Mouse (Mus musculus): ENCODE results near the gene Dnajc28. TPM values are rescaled to one million over a fixed set of nuclear protein-coding genes. Genes with fewer than 3 reads are reported as not detected.

The Dnajc28 gene
- polyA plus RNA-seq, 1 experiment from 2014 or later: 2.9 TPM

DNA sequence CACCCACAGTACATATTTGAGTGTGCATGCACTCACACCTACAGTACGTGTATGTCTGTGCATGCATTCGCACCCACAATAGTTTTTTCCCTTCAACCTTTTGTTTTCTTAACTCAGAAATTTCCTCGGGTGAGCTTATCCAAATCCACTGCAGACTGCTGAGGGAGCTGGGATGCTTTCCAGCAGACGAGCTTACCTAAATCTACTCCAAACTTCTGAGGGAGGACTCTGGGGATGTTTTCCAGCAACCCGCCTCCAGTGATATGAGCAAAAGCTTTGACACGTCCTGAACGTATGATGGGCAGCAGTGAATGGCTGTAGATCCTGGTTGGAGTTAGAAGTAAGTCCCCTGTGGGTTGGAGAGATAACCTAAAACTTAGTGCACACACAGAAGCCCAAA is 9.0 kb upstream of the Dnajc28 start:
- no peaks in the 10 kb centered on the region for H3K9me3 ChIP-seq
- no peak for DNase-seq (ENCODE audit: low spot score)
- 86% methylated on average over 7 of the region's 7 CpGs for WGBS
- H3K27ac ChIP-seq: no peak overlapping the region
- H3K27me3 ChIP-seq (ENCODE audit: insufficient read depth, poor library complexity, severe bottlenecking): no peaks in the 10 kb centered on the region
- peaks cover 94% of the 10 kb centered on the region for H3K36me3 ChIP-seq
- H3K4me3 ChIP-seq: no peak overlapping the region
- no peaks in the 10 kb centered on the region for H3K4me1 ChIP-seq

- Histone ChIP-seq H3K27ac (peak overlapping the region; percentile 48; the same call in 1 of the 2 replicates), H3K9me3 (no peaks in the 10 kb centered on the region), H3K4me3 (no peak overlapping the region), H3K4me1 (peaks cover 5% of the 10 kb centered on the region; the same call in 1 of the 2 replicates), H3K27me3 (ENCODE audit: insufficient read depth, poor library complexity, severe bottlenecking) (no peaks in the 10 kb centered on the region), H3K36me3 (peaks cover 81% of the 10 kb centered on the region)
- 92% methylated on average over 9 of the region's 9 CpGs for WGBS
- no peak for DNase-seq (ENCODE audit: low spot score)
These were observed 4.2 kb upstream of the Dnajc28 start for GRCm38 (mm10) chr16:91623074-91623473.

GRCm38 (mm10) chr16:91620991-91621390 is 2.2 kb upstream of the Dnajc28 start:
- peaks cover 14% of the 10 kb centered on the region; the same call in 1 of the 2 replicates for H3K27me3 ChIP-seq (ENCODE audit: insufficient read depth, poor library complexity, severe bottlenecking)
- H3K36me3 ChIP-seq: peaks cover 63% of the 10 kb centered on the region
- no peak overlapping the region for H3K27ac ChIP-seq
- no peak for DNase-seq (ENCODE audit: low spot score)
- peaks cover 5% of the 10 kb centered on the region; the same call in 1 of the 2 replicates for H3K4me1 ChIP-seq
- no peak overlapping the region for H3K4me3 ChIP-seq
- H3K9me3 ChIP-seq: no peaks in the 10 kb centered on the region
- 90% methylated on average over 11 of the region's 11 CpGs for WGBS

DNA sequence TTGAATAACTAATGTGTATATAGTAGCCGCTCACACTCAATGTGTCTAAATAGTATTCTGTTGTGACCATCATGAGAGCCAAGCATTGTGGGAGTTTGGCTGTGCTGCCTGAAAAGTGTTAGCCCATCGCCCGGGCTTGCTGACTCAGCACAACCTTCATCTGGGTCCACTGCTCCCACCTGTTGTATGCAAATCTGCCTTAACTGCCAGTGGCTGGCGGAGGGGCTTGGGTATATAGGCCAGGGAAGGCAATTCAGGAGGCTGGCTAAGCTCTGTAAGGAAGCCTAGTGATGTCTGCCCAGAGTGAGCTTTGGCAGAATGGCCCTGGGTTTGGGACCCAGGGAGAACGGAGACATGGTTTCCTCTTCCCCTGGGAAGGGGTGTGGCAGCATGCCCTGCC is 1.4 kb upstream of the Dnajc28 start:
- H3K9me3 ChIP-seq: no peaks in the 10 kb centered on the region
- peaks cover 5% of the 10 kb centered on the region; the same call in 1 of the 2 replicates for H3K4me1 ChIP-seq
- H3K27ac ChIP-seq: no peak overlapping the region
- no peak for DNase-seq (ENCODE audit: low spot score)
- peaks cover 14% of the 10 kb centered on the region; the same call in 1 of the 2 replicates for H3K27me3 ChIP-seq (ENCODE audit: insufficient read depth, poor library complexity, severe bottlenecking)
- H3K4me3 ChIP-seq: no peak overlapping the region
- peaks cover 55% of the 10 kb centered on the region for H3K36me3 ChIP-seq
- 88% methylated on average over 5 of the region's 5 CpGs for WGBS

GRCm38 (mm10) chr16:91614552-91614951 is 4.3 kb downstream of the Dnajc28 start:
- Histone ChIP-seq H3K27me3 (ENCODE audit: insufficient read depth, poor library complexity, severe bottlenecking) (peaks cover 14% of the 10 kb centered on the region; the same call in 1 of the 2 replicates), H3K27ac (no peak overlapping the region), H3K36me3 (no peaks in the 10 kb centered on the region), H3K4me3 (no peak overlapping the region), H3K9me3 (no peaks in the 10 kb centered on the region), H3K4me1 (peaks cover 15% of the 10 kb centered on the region)
- 81% methylated on average over 6 of the region's 6 CpGs for WGBS
- no peak for DNase-seq (ENCODE audit: low spot score)

DNA sequence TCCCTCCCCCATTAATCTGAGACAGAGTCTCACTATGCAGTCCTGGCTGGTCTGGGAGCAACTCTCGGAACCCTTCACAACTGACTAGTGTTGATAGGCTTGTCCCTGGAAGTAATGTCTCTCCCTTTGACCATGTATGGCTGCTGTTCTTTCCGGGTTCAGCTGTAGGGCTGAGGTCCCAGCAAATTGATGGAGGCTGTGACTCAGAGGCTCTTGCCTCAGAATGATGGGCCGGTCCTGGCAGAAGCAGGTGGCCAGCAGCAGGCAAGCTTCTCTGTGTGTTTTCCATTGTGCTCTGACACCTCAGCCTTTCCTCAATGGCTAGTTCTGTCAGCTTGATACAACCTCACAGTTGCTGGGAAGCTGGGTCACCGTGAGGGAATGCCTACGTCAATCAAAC is 6.3 kb downstream of the Dnajc28 start:
- H3K27ac ChIP-seq: no peak overlapping the region
- peaks cover 9% of the 10 kb centered on the region; the same call in 1 of the 2 replicates for H3K27me3 ChIP-seq (ENCODE audit: insufficient read depth, poor library complexity, severe bottlenecking)
- H3K4me3 ChIP-seq: no peak overlapping the region
- no peaks in the 10 kb centered on the region for H3K36me3 ChIP-seq
- no peak for DNase-seq (ENCODE audit: low spot score)
- no peaks in the 10 kb centered on the region for H3K9me3 ChIP-seq
- H3K4me1 ChIP-seq: peaks cover 10% of the 10 kb centered on the region
- whole genome bisulfite sequencing: 61% methylated on average over 5 of the region's 5 CpGs

- Histone ChIP-seq H3K27ac (no peak overlapping the region), H3K4me1 (peaks cover 10% of the 10 kb centered on the region), H3K4me3 (no peak overlapping the region), H3K27me3 (ENCODE audit: insufficient read depth, poor library complexity, severe bottlenecking) (no peaks in the 10 kb centered on the region), H3K36me3 (no peaks in the 10 kb centered on the region), H3K9me3 (no peaks in the 10 kb centered on the region)
- DNase-seq (ENCODE audit: low spot score): no peak
- 71% methylated on average over 11 of the region's 11 CpGs for WGBS
These were observed 7.6 kb downstream of the Dnajc28 start for GRCm38 (mm10) chr16:91611248-91611647.

GRCm38 (mm10) chr16:91609501-91610245 is 9.2 kb downstream of the Dnajc28 start:
- H3K27ac ChIP-seq: no peak overlapping the region

GRCm38 (mm10) chr16:91606958-91607357 is 11.9 kb downstream of the Dnajc28 start:
- no peaks in the 10 kb centered on the region for H3K27me3 ChIP-seq (ENCODE audit: insufficient read depth, poor library complexity, severe bottlenecking)
- H3K4me1 ChIP-seq: peaks cover 1% of the 10 kb centered on the region; the same call in 1 of the 2 replicates
- H3K4me3 ChIP-seq: no peak overlapping the region
- no peaks in the 10 kb centered on the region for H3K9me3 ChIP-seq
- 85% methylated on average over 8 of the region's 8 CpGs for WGBS
- H3K36me3 ChIP-seq: no peaks in the 10 kb centered on the region
- DNase-seq (ENCODE audit: low spot score): no peak
- no peak overlapping the region for H3K27ac ChIP-seq

More at GRCm38 (mm10) chr16:91609501-91610245, 9.2 kb downstream of the Dnajc28 start:
- Histone ChIP-seq H3K4me3 (no peak overlapping the region), H3K4me1 (peaks cover 10% of the 10 kb centered on the region), H3K27me3 (ENCODE audit: insufficient read depth, poor library complexity, severe bottlenecking) (no peaks in the 10 kb centered on the region), H3K9me3 (no peaks in the 10 kb centered on the region), H3K36me3 (no peaks in the 10 kb centered on the region)
- DNase-seq (ENCODE audit: low spot score): no peak
- WGBS: 82% methylated on average over 9 of the region's 9 CpGs

DNA sequence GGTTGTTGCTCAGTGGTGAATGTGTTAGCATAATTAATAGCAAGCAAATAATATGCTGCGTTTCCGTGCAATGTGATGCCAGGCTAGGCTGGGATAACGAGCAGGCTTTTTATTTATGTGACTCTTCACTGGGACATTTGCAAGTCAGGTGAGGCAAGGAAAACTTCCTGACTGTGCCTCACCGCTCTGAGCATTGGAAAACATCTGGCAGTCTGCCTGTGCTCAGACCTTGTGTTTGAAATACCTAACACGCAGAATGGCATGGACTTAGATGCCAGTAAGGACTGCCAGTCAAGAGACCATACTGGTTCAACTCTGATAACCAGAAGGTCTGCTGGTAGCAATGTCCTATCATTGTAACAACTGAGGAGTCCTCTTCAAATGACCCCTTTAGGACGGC is 13.7 kb downstream of the Dnajc28 start:
- no peaks in the 10 kb centered on the region for H3K4me1 ChIP-seq
- no peak overlapping the region for H3K4me3 ChIP-seq
- no peaks in the 10 kb centered on the region for H3K27me3 ChIP-seq (ENCODE audit: insufficient read depth, poor library complexity, severe bottlenecking)
- DNase-seq (ENCODE audit: low spot score): no peak
- no peaks in the 10 kb centered on the region for H3K36me3 ChIP-seq
- H3K9me3 ChIP-seq: no peaks in the 10 kb centered on the region
- WGBS: 78% methylated on average over 6 of the region's 6 CpGs
- H3K27ac ChIP-seq: no peak overlapping the region

DNA sequence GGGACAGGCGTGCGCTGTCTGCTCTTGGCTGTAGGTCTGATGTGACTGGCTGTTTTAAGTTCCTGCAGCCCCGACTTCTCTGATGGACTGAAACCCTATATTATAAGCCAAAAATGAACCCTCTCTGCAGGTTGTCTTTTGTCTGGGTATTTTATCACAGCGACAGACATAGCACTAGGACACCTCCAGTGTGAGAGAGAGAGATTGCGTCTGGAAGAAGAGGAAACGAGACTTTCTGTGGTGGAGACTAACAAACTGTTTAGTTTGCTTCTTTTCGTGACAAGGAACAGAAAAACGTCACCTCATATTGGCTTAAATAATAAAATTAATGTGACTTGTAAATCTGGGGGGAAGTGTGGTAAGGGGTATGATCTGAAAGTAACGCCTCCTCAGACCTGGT is 17.1 kb downstream of the Dnajc28 start:
- DNase-seq (ENCODE audit: low spot score): no peak
- Histone ChIP-seq H3K27ac (no peak overlapping the region), H3K36me3 (no peaks in the 10 kb centered on the region), H3K4me1 (peaks cover 11% of the 10 kb centered on the region), H3K27me3 (ENCODE audit: insufficient read depth, poor library complexity, severe bottlenecking) (peaks cover 10% of the 10 kb centered on the region), H3K9me3 (no peaks in the 10 kb centered on the region), H3K4me3 (no peak overlapping the region)
- 65% methylated on average over 9 of the region's 9 CpGs for WGBS

DNA sequence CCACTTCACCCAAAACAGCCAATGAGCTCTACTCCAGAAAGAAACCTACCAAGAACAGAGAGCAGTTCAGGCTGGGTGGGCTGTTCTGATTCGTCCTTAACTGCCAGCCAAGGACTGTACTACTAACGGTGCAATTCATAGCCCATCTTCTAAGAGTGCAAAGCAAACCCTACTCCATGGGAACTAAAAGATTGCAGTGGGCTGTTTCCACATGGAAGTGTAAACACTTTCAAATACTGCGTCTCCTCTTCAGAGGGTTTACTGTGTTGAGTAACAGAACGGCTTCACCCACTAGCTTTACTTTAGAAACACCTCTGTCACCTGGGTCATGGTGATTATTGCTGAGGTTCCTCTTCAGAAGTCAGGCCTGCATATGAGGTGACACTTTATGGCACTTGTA is 17.7 kb downstream of the Dnajc28 start:
- 67% methylated on average over 4 of the region's 4 CpGs for WGBS
- peaks cover 15% of the 10 kb centered on the region for H3K4me1 ChIP-seq
- DNase-seq (ENCODE audit: low spot score): no peak

GRCm38 (mm10) chr16:91599242-91599641 is 19.6 kb downstream of the Dnajc28 start:
- Histone ChIP-seq H3K4me1 (peaks cover 20% of the 10 kb centered on the region), H3K9me3 (no peaks in the 10 kb centered on the region), H3K36me3 (no peaks in the 10 kb centered on the region), H3K4me3 (no peak overlapping the region), H3K27ac (no peak overlapping the region), H3K27me3 (ENCODE audit: insufficient read depth, poor library complexity, severe bottlenecking) (peaks cover 10% of the 10 kb centered on the region)
- DNase-seq (ENCODE audit: low spot score): no peak

More for the DNA sequence above, 17.7 kb downstream of the Dnajc28 start:
- no peaks in the 10 kb centered on the region for H3K36me3 ChIP-seq
- no peak overlapping the region for H3K4me3 ChIP-seq
- peaks cover 10% of the 10 kb centered on the region for H3K27me3 ChIP-seq (ENCODE audit: insufficient read depth, poor library complexity, severe bottlenecking)
- H3K27ac ChIP-seq: no peak overlapping the region
- no peaks in the 10 kb centered on the region for H3K9me3 ChIP-seq
